Mouse (Mus musculus) myocyte (in vitro differentiated cells): ENCODE measurements around the gene Dclre1a. TPM values are rescaled to one million over a fixed set of nuclear protein-coding genes. Genes with fewer than 3 reads are reported as not detected.

Experiments
- H3K27me3 ChIP-seq: one replicate; pipeline ENCODE4 v1.6.1; 2011; ENCODE audit not compliant: control insufficient read depth, insufficient read depth, insufficient read length
- H3K36me3 ChIP-seq: one replicate; pipeline ENCODE4 v1.6.1; 2011; ENCODE audit not compliant: control insufficient read depth, insufficient read depth
- H3K4me2 ChIP-seq: one replicate; pipeline ENCODE4 v1.6.1; 2011; ENCODE audit warnings: low read depth, control low read depth
- H3K4me3 ChIP-seq: one replicate; pipeline ENCODE4 v1.5.1; 2011; ENCODE audit warnings: mild to moderate bottlenecking, control low read depth, moderate library complexity
- H3K79me2 ChIP-seq: one replicate; pipeline ENCODE4 v1.6.1; 2011; ENCODE audit not compliant: control insufficient read depth, insufficient read depth
- H3ac ChIP-seq: one replicate; pipeline ENCODE4 v1.6.1; 2011; ENCODE audit not compliant: control insufficient read depth, insufficient read length
- CEBPB ChIP-seq: IDR thresholded peaks from 2 replicates; pipeline ENCODE4 v1.6.1; 2011; ENCODE audit warnings: mild to moderate bottlenecking, moderate library complexity; ENCODE audit not compliant: poor library complexity, insufficient read depth, severe bottlenecking
- E2F4 ChIP-seq: IDR thresholded peaks from one replicate; pipeline ENCODE4 v1.6.1; 2011; ENCODE audit warnings: mild to moderate bottlenecking, control low read depth, moderate library complexity; ENCODE audit not compliant: insufficient read depth
- MAX ChIP-seq: IDR thresholded peaks from one replicate; pipeline ENCODE4 v1.6.1; 2011; ENCODE audit warnings: low read depth, mild to moderate bottlenecking, control low read depth
- MYOD1 ChIP-seq, 3 experiments: IDR thresholded peaks; one replicate each; pipeline ENCODE4 v1.6.1; 2011; ENCODE audit warnings: control low read depth in 2 of 3, low read depth in 2 of 3, mild to moderate bottlenecking in 2 of 3, moderate library complexity in 1 of 3; ENCODE audit not compliant: insufficient read length in 2 of 3, control insufficient read depth in 1 of 3
- MYOG ChIP-seq, 3 experiments: IDR thresholded peaks; one replicate each; pipeline ENCODE4 v1.6.1; 2011; ENCODE audit warnings: control low read depth in 2 of 3, low read depth in 2 of 3, mild to moderate bottlenecking in 2 of 3; ENCODE audit not compliant: insufficient read length in 2 of 3, control insufficient read depth in 1 of 3, insufficient read depth in 1 of 3
- POLR2A ChIP-seq: IDR thresholded peaks from one replicate; pipeline ENCODE4 v1.6.1; 2011; ENCODE audit warnings: low read depth, mild to moderate bottlenecking, control low read depth, moderate library complexity; ENCODE audit not compliant: insufficient read length
- REST ChIP-seq: IDR thresholded peaks from one replicate; pipeline ENCODE4 v1.6.1; 2011; ENCODE audit warnings: mild to moderate bottlenecking, control low read depth, moderate library complexity; ENCODE audit not compliant: insufficient read depth, insufficient read length
- SRF ChIP-seq: IDR thresholded peaks from one replicate; pipeline ENCODE4 v1.6.1; 2011; ENCODE audit warnings: low read depth; ENCODE audit not compliant: control insufficient read depth, insufficient read length
- TCF3 ChIP-seq: IDR thresholded peaks from one replicate; pipeline ENCODE4 v1.6.1; 2011; ENCODE audit warnings: low read depth, control low read depth; ENCODE audit not compliant: insufficient read length
- USF1 ChIP-seq: IDR thresholded peaks from one replicate; pipeline ENCODE4 v1.6.1; 2011; ENCODE audit warnings: low read depth, mild to moderate bottlenecking, control low read depth, moderate library complexity
- polyA plus RNA-seq: library from polyadenylated mRNA; unstranded; fragments of >200 nt; fragmentation: generic; extraction: Trizol; gene quantifications from one replicate; pipeline ENCODE4 v1.2.1, GENCODE M21; 2012; ENCODE audit warnings: missing spikeins

Gene Dclre1a
- polyA plus RNA-seq, 1 experiment: 3.3 TPM

GRCm38 (mm10) chr19:56484630-56485375 lies 63.2 kb downstream of the Dclre1a start:
- H3K4me3 ChIP-seq: no peak overlapping the region
- no peak overlapping the region for H3ac ChIP-seq
- TF ChIP-seq TCF3 (no peak), USF1 (no peak), SRF (no peak), MAX (no peak), POLR2A (no peak), CEBPB (no peak), REST (no peak), MYOG (IDR thresholded peaks at IDR 0.05; ENCODE audit: control insufficient read depth in 1 of 3, insufficient read depth in 1 of 3, insufficient read length in 2 of 3, low read depth in 2 of 3) (no peak), MYOD1 (IDR thresholded peaks at IDR 0.05; ENCODE audit: control insufficient read depth in 1 of 3, insufficient read length in 2 of 3, low read depth in 2 of 3) (no peak), E2F4 (no peak)
- no peaks in the 10 kb centered on the region for H3K27me3 ChIP-seq
- H3K79me2 ChIP-seq: no peaks in the 10 kb centered on the region
- H3K4me2 ChIP-seq: no peak overlapping the region
- no peaks in the 10 kb centered on the region for H3K36me3 ChIP-seq

Other genes starting within 250 kb of the Dclre1a start
- 25.5 TPM for gene Nrap, start 158.2 kb downstream of the Dclre1a start, polyA plus RNA-seq
- 6.6 TPM for gene Casp7, start 151.1 kb downstream of the Dclre1a start, polyA plus RNA-seq
- 0.04 TPM for gene Plekhs1, start 86.6 kb downstream of the Dclre1a start, polyA plus RNA-seq
- 6.9 TPM for gene Nhlrc2, start within 50 bp of the Dclre1a start, polyA plus RNA-seq
- 0.60 TPM for gene Adrb1, start 174.0 kb upstream of the Dclre1a start, polyA plus RNA-seq